ENCODE assay signal across 16 mouse cellular contexts in the genomic region with DNA sequence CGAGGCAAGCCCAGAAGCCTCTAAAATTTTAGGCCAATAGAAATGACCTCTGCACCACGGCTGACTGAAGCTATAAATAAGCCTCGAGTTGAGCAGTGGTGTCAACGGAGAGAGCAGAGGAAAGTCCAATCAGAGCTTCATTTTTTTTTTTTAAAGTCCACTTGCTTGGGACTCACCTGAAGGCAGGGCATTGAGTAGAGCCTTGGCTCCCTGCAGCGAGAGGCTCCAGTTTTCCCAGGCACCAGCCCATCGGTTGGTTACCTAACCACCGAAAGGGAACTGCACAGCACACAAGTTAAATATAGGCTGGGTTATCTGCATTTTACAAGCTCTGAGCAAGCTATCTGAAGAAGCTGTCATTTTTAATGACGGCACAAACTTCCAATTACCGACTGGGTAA. TPM values are rescaled to one million over a fixed set of nuclear protein-coding genes. Genes with fewer than 3 reads are reported as not detected.
DNase-seq lines count a peak whose midpoint lies in the region; ATAC-seq and TF ChIP-seq lines count a peak whose summit lies in the region.
"Had no signal": no experiment of that assay in that cellular context is flagged by ENCODE, and none has a peak within 500 bp of the region (broad histone marks: within the 10 kb centered on the region; RNA-seq: fewer than 3 reads in every experiment).

No protein-coding gene starts in this region.

- DNase-seq in heart, adult 11 months: peak; percentile 94
- no peak for DNase-seq in heart, adult 8-10 months (ENCODE audit: low spot score)
- peak in 1 of 2 experiments; percentile 22 for DNase-seq in left cerebral cortex, adult 2 months (ENCODE audit: extremely low spot score in 1 of 2, low spot score in 2 of 2)
- DNase-seq in left cerebral cortex, postnatal 4 days: no peak
- DNase-seq in kidney, postnatal 25 days: peak; percentile 47 to 87
- DNase-seq in thymus, postnatal 25 days: no peak
- no peak for DNase-seq in thymus, postnatal 4 days
- DNase-seq: adrenal gland, postnatal 10 days; cerebellum, adult 9-11 months; liver, postnatal 0 days; lung, postnatal 36 days; spleen, adult 18-20 months had no signal

- no peak for ATAC-seq in heart, embryonic 11.5 days (replicated peaks; ENCODE audit: insufficient number of reproducible peaks, low FRiP score, low TSS enrichment)
- ATAC-seq: liver, postnatal 0 days had no signal

- WGBS in heart, embryonic 11.5 days (ENCODE audit: insufficient replicate concordance): 34% methylated on average over 9 of the region's 9 CpGs

- H3K36me3 ChIP-seq in heart, embryonic 11.5 days (ENCODE audit: control insufficient read depth, insufficient read depth, low read length): no peaks in the 10 kb centered on the region

- H3K9me3 ChIP-seq in heart, embryonic 11.5 days (replicated peaks; ENCODE audit: control insufficient read depth, low read length): no peaks in the 10 kb centered on the region
- H3K9me3 ChIP-seq: limb, embryonic 10.5 days had no signal

- H3K27ac ChIP-seq in left cerebral cortex, adult 2 months: peak overlapping the region; percentile 69
- H3K27ac ChIP-seq in heart, embryonic 11.5 days (ENCODE audit: low read depth, low read length): peak overlapping the region; percentile 51
- H3K27ac ChIP-seq: limb, embryonic 10.5 days; stomach, postnatal 0 days had no signal

- peak overlapping the region; percentile 33 for H3K4me2 ChIP-seq in heart, embryonic 11.5 days

- H3K4me1 ChIP-seq in heart, embryonic 11.5 days (ENCODE audit: control insufficient read depth, insufficient read depth, low read length): peaks cover 59% of the 10 kb centered on the region

- intact Hi-C loops in left cerebral cortex, adult 2 months (cut with DNase I): loop anchor here (5.0 kb wide), 1 partner anchor 313 kb away; no protein-coding TSS in a partner anchor
- intact Hi-C loops in left cerebral cortex, postnatal 4 days (cut with DNase I): no loop called here

- H3K4me3 ChIP-seq in left cerebral cortex, adult 2 months: no peak overlapping the region
- H3K4me3 ChIP-seq in heart, embryonic 11.5 days (ENCODE audit: low read depth, low read length): no peak overlapping the region
- H3K4me3 ChIP-seq: erythroblast, embryonic 14.5 days; limb, embryonic 10.5 days had no signal

- H3K27me3 ChIP-seq in heart, embryonic 11.5 days (ENCODE audit: control insufficient read depth, insufficient read depth, low read length): 0 out of 2 replicates have a peak, but pooled peaks cover 6% of the 10 kb centered on the region

- H3K9ac ChIP-seq in heart, embryonic 11.5 days (ENCODE audit: low read depth, low read length): no peak overlapping the region
- H3K9ac ChIP-seq: liver, postnatal 0 days had no signal

- TF ChIP-seq CTCF in left cerebral cortex, adult 2 months (IDR thresholded peaks at IDR 0.05): no peak

RNA-seq across cellular contexts. Expression of a gene that starts 53.3 kb away (rescaled TPM):
- total RNA-seq in heart, adult 8-10 months (2022): 10 to 100 TPM; 62.6 to 69.4 (median 67.4) TPM
- 10 to 100 TPM; 41.9 to 42.3 TPM for total RNA-seq in left cerebral cortex, adult 2 months (2021)
- total RNA-seq in left cerebral cortex, postnatal 4 days (2021): 10 to 100 TPM; 43.4 to 48.8 TPM
- 96.3 and 103 TPM in 2 replicates for polyA plus RNA-seq in heart, embryonic 11.5 days (2014; fragmentation: Nextera tagmentation; extraction: Ambion mirVana)

RNA-seq across cellular contexts. Expression of a gene that starts 53.4 kb away (rescaled TPM):
- 10 to 100 TPM in 1 of 4 experiments, 1 to 10 TPM in 3; 5.7 to 10.1 (median 8.3) TPM for total RNA-seq in heart, adult 8-10 months (2022)
- total RNA-seq in left cerebral cortex, adult 2 months (2021): 10 to 100 TPM; 15.0 to 16.5 TPM
- total RNA-seq in left cerebral cortex, postnatal 4 days (2021): 10 to 100 TPM; 18.9 to 19.1 TPM
- polyA plus RNA-seq in heart, embryonic 11.5 days (2014; fragmentation: Nextera tagmentation; extraction: Ambion mirVana): 12.3 and 14.7 TPM in 2 replicates

Comparison
In these comparisons a context has a peak if more than half of its experiments do, and no peak if none do; other contexts are left out.
1. DNase-seq: peak in heart, adult 11 months (single experiment) and kidney, postnatal 25 days (2 of 2); none in heart, adult 8-10 months (single experiment), left cerebral cortex, postnatal 4 days (single experiment), thymus, postnatal 25 days (single experiment) and thymus, postnatal 4 days (single experiment).